Mouse (Mus musculus) spleen, postnatal 36 days (tissue): ENCODE data around the gene Aurkb.

Experiments
- DNase-seq, 2 experiments: peaks; one replicate each; pipeline ENCODE4 v3.0.0; 2022; ENCODE audit warnings: low spot score in 2 of 2, mixed read lengths in 1 of 2

Gene Aurkb

DNA sequence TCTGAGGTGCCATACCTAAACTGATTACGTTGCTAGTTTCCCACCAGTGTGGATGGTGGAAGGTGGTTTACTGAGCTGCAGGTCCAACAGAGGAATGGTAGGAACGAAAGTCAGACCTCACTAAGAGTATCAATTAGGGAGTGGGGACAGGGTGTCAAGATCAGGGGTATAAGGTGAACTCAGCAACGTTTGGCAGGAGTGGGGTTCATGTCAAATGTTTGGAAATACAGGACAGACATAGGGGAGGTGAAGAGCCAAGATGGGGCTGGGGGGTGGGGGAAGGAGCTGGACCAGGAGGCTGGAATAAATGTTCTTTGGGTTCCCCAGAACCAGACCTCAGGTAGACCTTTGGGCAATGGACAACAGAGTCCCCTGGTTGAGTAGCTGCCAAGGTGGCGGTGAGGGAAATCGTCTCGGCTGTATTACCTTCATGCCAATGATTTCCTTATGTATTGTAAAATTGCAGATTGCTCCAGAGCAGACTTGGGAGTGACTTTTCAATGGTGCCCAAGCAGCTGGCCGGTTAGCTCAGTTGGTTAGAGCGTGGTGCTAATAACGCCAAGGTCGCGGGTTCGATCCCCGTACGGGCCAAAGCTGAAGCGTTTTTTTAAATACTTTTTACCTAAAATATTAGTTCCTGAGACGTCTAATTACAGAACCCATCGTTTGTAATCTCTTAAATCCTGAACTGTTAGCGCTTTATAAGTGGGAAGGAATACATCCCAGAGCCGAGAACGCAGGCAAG, 8.8 kb upstream of the Aurkb start:
- peak; percentile 82 to 87 for DNase-seq

DNA sequence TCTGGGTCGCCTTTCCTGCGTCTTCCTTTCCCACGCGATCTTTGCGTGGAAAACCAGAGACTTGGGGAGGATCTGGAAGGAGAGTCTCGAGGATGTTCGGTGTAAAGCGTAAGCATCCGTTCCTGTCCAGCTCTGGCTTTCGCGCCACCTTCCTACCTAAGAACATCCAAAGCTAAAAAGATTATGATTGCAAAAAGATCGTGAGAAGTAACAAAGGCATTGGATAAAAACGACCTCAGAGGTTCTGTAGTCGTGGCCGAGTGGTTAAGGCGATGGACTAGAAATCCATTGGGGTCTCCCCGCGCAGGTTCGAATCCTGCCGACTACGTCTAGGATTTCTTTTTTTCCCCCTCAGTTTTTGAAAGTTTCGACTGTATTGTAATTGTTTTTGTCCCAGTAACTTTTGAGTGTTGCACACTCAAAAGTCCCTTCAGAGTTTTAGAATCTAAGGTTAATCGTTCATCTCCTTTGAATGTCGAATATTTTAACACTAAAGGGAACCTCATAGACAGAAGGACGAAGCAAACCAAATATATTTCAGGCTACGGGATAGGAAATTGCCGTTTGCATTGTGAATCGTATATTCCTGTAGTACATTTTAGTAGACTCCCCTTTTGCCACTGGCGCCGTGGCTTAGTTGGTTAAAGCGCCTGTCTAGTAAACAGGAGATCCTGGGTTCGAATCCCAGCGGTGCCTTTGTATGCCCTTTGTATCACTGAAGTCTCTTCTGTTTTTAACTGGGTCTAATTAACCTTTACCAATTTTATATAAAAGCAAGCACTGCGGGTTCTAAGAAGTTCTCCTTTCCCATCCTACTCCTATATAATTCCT, 8.0 kb upstream of the Aurkb start:
- peak; percentile 81 to 87 for DNase-seq

DNA sequence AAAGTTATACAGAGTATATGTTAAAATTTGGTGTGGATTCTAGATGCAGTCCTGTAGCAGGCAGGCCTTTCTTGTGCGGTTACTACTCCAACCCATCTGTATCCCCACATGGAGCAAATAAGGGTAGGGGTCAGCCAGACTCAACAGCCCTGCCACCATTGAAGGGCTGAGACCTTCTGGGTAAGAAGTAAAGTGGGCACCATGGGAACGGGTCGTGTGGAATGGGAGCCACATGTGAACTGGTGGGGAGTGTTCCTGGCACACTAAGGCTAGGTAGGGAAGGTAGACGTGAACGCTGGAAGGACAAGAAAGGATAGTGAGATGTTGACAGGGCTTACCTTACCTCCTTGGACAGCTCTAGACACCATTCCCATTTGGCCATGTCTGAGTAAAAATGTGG, 7.3 kb upstream of the Aurkb start:
- DNase-seq = no peak

DNA sequence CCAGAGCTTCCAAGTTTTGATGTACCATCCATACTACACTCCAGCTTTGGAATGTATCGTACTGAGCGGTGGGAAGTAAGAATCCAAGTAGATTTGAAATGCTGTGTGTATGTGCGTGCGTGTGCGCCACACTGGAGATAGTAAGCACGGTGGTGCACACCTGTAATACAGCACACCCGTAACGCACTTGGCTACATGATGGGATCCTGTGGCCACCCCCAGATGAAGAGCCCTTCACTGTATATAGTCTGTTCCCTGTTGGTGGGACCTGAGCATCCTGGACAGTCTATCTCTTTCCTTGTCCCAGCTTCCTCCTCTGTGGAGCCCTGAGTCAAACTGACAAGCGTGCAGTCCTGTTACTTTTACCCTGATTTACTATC, 938 bp downstream of the Aurkb start:
- no peak for DNase-seq

DNA sequence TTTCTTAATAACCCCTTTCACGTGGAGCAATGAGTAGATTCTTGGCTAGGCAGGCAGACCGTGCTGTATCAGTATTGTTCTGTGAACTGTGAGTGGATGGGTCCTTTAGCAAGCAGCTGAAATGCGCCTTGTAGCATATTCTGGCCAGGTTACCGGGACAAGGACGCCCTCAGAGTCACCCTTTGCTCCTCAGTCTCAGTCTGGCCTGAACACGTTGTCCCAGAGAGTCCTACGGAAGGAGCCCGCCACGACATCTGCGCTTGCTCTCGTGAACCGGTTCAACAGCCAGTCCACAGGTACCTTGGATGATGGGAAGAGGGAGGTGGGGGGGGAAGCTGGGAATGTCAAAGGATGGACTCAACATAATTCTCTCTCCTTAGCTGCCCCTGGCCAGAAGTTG, 2.1 kb downstream of the Aurkb start:
- no peak for DNase-seq

DNA sequence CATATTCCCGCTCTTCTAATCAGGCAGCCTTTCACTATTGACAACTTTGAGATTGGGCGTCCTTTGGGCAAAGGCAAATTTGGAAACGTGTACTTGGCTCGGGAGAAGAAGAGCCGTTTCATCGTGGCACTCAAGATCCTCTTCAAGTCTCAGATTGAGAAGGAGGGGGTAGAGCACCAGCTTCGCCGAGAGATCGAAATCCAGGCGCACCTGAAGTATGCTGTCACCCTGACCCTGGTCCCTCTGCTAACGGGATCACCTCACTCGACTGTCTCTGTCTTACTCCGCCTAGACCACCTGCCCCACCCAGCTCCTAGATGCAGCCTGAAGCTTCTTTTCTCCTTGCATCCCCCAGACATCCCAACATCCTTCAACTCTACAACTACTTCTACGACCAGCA, 2.7 kb downstream of the Aurkb start:
- DNase-seq = no peak

DNA sequence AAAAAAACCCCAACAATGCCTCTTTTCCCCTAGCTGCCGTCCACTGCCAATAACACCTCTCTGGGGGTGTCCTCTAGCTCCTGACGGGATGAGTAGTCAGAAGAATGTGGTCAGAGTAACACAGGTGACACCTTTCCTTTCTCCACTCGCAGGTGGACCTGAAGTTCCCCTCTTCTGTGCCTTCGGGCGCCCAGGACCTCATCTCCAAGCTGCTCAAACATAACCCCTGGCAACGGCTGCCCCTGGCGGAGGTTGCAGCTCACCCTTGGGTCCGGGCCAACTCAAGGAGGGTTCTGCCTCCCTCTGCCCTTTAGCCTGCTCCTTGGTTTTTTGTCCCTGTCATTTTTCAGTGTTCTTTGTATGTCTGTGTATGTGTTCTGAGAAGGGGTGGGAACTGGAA, 5.3 kb downstream of the Aurkb start:
- DNase-seq = no peak

DNA sequence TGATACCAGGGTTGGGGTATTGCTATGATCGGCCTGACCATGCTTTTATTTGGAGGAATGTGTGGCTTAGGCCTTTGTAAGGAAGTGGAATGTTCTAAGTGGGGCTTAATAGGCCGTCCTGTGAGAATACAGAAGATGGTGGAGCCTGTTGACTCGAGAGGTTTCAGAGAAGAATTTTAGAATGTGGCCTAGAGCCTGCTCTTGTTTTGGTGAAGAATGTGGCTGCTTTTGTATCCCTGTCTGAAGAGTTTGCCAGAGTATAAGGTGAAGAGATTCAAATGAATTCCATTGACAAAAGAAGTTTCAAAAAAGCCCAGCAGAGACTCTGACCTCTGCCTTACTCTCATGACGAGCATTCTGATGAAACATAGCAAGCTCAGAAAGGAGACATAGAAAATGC, 6.3 kb downstream of the Aurkb start:
- no peak for DNase-seq

DNA sequence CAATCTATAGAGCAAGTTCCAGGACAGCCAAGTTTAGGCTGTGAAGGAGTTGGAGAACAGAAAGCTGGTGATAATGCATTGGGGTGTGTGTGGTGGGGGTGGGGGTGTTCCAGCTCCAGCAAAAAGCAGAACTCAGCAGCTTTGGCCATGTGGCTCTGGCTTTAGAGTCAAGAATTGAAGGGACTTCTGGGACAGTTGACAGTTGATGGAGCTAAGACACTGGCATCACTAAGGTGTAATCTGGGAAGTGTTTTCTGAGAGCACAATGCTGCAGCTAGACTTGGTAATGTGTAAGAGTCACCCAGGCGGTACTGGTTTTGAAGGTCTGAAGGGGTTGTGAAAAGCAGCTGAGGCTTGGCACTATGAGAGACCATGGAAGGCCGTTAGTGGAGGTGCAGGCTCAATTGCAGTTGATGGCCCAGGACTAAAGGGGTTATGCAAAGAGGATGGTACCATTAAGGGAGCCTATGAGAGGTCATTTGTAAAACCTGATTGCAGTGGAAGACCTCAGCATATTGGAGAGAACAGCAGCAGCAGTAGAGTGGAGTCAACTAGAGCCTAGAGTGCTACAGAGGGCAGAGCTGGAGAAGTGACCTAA, 7.5 kb downstream of the Aurkb start:
- no peak for DNase-seq

DNA sequence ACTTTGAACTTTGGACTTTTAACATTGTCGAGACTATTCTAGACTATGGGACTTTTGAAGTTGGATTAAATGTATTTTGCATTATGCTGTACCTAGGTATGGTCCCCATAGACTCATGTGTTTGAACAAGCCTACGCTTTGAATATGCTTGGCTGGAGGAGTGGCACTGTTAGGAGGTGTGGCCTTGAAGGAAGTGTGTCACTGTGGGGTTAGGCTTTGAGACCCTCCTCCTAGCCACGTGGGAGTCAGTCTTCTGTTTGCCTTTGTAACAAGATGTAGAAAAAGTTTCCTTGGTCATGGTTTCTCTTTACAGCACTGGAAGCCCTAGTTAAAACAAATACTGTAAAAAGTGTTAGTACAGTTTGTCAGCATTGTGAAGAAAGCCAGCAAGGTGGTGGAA, 8.4 kb downstream of the Aurkb start:
- no peak for DNase-seq

DNA sequence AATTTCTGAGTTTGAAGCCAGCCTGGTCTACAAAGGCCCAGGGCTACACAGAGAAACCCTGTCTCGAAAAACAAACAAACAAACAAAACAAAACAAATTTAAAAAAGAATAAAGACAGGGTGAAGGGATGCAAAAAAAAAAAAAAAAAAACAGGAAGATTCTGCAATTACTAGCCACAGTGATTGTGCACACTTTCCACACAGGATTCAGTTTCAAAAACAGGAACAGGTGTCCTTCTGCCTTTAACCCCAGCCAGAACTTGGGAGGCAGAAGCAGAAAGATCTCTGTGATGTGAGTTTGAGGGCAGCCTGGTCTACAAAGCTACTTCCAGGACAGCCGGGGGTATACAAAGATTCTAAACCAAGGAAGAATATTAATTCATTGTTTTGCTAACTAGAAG, 12.8 kb downstream of the Aurkb start:
- no peak for DNase-seq

DNA sequence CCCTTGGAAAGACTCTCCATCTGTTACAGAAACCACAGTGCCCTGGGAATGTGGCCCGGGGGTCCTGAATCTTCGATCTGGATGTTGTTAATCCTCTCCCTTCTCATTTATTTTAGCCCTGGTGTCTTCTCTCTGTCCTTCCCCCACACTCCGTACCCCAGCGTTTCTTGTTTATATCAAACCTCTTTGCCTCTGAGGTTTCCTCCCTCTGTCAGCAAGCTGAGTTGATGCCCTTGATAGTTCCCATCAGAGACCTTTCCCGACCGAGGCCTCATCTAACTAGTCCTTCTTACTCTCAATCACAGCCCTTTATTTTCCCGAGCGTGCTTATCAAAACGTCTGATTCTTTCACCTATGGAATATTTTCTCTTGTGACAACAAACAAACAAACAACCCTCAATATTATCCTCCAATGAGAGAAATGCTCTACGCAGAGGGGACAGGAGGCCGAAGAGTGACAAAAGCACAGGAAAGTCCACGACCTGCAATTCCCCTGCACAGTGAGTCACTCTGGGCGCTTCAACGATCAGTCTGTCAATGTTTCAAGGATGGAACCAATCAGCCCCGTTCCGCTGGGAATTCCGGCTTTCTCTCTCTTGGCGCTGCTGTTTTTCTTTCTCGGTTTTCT, 13.4 kb downstream of the Aurkb start:
- no peak for DNase-seq

DNA sequence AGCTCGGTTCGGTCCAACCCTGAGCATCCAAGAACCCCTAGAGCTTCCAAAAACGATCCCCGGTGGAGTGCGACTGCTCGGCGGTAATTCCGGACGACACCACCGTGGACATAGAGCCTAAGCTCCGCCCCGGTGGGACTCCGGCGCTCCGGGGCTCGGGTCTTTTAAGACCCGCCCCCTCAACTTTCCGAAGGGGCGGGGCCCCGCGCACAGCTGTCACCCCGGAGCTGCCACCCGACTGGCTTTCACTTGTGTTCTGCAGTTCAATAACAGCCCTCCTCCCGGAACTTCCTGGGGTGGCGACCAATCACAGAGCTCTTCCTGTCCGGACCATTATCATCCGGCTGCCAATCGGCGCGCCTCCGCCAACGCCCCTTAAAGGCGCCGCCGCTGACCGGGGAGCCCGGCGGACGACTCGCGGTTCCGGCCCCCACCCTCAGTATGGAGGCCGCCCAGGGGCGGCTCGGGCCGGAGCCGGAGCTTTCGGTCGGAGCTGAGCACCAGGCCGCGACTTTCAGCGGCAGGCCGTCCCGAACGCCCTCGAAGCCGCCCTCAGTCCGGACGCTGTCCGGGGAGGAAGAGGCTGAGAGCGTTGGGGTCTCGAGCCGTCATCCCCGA, 14.0 kb downstream of the Aurkb start, which contains the start of gene Borcs6:
Gene Borcs6, plus strand, starts transcription at position 361 of the 618 bp plus-strand sequence.
- peak; percentile 98 for DNase-seq

DNA sequence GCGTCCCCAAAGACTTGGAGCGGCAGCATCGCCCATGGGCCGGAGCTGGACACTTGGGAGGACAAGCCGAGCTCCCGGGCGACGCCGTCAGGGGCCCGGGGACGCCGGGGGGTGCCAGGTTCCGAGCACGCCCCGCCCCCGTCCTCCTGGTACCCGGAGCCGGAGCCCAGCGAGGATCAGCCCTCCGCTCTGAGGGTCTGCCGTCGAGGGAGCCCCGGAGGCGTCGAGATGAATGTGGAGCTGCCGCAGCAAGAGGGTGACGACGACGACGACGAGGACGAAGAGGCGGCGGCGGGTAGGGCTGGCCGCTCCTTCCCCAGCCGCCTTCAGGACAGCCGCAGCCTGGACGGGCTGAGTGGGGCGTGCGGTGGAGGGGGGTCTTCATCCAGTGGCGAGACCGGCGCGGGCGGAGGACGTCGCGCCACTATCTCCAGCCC, 14.5 kb downstream of the Aurkb start:
- peak in 1 of 2 experiments; percentile 45 for DNase-seq

DNA sequence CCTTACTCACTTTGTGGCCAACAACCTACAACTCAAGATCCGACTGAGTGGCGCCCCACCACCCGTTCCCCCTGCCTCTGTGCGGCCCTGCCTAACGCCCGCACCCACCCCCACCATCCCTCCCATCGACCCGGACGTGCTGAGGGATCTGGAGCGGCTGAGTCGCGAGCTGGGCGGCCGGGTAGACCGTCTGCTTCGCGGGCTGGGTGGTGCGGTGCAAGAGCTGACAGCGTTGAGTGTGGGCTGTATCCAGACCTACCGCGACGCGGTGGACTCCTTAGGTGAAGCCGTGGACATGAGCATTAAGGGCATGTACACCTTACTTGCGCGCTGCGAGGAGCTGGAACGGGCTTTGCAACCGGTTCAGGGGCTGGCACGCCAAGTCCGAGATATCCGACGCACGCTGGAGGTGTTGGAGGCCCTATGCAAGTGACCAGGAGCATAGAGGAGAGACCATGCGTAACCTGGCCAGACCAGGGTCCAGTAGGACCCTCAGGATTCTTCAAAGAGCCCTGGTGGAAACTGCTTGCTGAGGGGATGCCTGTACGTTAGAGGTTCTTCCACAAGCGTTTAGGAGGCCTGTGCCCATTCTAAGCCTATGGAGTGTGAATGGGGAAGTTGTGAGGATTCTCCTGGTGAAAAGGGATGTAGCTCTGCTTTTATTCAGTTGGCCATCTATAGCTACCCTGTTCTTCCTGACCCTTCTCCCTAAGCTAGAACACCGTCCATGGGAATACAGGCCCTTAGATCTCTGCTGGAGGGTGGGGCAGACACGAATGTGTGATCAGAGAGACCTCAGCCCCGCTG, 15.2 kb downstream of the Aurkb start:
- DNase-seq = no peak

DNA sequence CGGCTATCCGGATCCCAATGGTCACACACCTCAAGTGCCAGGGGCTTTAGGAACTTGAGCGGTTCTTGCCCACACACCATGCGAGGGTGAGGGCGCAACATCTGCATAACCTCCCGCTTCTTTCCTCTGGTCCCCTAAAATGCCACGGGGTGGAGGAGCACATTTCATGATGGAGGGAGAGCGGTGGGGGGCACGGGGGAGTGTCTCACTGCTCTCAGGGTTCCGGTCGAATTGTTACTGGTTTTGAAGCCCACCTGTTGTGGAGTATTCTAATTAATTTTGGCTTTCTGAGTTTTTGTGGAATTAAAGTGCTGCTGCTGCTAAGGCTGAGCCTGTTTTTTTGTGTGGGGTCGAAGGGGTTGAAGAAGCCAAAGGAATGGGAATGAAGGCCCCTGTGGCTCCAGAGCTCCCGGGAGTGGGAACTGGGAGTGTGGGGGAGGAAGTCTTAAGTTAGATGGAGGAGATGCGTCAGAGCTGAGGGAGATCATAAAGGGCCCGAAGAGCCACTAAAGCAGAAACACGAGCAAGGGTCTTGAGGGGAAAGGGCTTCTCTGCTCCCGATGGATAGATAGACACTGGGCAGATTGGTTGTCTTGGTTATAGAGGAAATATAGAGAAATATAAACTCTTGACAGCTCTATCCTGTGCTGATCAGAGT, 15.9 kb downstream of the Aurkb start:
- no peak for DNase-seq

DNA sequence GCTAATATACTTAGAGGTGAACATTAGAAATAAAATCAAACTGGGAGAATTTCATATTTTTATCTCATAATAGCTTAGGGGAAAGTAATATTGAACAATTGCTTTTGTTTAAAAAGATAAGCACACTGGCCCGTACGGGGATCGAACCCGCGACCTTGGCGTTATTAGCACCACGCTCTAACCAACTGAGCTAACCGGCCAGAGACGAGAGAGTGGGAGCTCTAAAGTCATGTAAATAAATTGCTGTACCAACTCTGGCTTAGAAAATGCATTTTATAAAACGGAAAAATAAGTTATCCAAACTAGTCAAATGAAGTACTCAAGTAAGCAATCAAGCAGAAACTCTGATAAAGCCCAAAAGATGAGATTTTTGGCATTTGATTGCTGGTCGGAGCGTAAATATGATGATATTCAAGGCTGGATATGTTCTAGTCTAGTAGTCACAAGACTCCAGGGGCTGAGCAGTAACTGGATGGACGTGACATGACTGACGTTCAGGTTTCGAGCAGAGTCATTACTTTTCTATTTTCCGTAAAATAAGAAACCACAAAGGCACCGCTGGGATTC, 16.8 kb downstream of the Aurkb start:
- DNase-seq = peak; percentile 70 to 81

DNA sequence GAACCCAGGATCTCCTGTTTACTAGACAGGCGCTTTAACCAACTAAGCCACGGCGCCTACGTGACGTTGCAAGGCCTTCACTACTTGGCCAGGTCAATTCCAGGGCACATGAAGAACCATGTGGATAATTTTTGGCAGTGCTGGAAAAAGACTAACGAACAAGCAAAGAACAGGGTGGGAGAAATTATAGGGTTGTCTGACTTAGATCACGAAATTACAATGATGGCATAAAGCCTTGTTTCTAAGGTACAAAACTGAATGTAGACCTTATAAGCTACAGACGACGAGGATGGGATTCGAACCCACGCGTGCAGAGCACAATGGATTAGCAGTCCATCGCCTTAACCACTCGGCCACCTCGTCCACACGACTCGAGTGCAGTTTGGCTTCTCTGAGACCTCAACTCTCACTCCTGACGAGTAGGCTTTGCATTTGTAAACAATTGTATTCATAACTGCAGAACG, 17.3 kb downstream of the Aurkb start:
- peak; percentile 92 to 95 for DNase-seq

DNA sequence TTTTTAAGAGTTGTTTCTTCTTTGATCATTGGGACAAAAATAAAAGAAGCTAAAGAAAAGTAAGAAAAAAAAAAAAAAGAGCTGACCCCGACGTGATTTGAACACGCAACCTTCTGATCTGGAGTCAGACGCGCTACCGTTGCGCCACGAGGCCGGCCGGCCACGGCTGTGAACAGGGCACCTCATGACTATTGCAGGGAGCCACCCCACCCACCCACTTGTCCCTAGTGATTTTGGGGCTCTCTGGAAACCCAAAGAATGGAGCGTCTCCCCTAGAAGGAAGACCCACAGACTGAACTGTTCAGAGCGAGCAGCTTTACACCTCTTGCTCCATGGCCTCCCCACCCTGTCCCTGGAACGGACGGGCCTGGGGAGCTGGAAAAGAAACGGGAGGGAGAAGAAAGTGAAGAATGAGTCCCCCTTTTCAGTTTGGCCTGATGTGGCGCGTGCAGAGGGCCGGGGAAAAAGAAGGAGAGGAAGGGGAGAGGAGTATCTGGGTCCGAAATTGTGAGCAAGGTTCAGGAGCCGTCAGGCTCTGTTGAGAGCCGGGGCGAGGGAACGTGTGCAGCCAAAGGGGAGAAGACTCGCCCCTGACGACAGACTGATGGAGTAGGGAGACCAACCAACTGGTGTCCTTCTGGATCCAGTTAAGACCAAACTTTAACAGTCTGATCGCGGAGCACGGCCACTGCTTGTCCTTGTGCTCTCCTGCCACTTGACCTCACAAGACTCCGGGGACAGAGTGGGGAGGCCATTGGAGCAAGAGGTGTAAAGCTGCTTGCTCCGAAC, 18.2 kb downstream of the Aurkb start:
- peak; percentile 67 to 68 for DNase-seq
